Mouse (Mus musculus) heart, adult 11 months (tissue): ENCODE measurements around the gene Brsk2.
"Not testable (repeated sequence)": the region's sequence is repeated elsewhere in the genome, so short reads cannot be mapped to it uniquely, and the experiment has no call there.

Source experiments
- DNase-seq: peaks from one replicate; pipeline ENCODE4 v3.0.0; 2022

Gene Brsk2

DNA sequence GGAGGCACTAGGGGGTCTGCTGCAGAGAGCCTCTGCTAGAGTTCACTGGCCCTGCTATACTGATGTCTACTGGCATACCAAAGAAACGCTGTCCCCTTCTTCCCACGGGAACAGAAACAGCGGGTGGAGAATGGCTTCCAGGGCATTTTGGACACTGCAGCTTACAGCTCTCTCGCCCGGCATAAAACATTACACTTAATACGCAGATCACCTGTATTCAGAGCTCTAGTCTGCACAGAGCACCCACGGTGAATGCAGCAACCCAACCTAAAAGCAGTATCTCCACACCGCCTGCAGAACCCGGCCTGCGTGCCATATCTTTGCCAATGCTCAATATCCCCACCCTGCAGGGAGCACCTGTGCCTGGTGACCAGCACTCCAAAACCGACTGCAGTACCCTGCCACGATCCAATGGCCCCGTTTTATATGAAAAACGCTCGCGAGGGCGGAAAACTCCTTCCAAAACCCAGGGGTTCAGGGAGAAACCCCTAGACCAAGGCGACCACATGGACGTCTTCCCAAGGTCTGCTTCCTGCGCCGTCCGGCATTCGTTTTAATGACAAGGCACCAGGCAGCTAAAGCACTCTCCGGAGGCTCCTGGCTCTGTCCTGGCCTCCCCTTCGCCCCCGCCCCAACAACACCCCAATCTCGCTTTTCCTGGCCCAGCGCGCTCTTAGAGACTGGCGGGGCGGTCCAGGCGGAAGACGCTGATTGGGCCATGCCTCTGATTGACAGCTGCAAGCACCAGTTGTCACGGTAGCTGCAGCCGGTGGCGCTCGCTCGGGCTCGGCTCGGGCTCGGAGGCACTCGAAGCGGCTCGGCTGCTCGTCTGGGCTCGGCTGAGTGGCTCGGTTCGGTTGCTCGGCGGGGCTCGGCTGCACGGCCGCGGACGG, at the start of gene Brsk2:
Gene Brsk2, plus strand, starts transcription at position 846 of the 893 bp plus-strand sequence.
- DNase-seq, result peak; percentile 100

DNA sequence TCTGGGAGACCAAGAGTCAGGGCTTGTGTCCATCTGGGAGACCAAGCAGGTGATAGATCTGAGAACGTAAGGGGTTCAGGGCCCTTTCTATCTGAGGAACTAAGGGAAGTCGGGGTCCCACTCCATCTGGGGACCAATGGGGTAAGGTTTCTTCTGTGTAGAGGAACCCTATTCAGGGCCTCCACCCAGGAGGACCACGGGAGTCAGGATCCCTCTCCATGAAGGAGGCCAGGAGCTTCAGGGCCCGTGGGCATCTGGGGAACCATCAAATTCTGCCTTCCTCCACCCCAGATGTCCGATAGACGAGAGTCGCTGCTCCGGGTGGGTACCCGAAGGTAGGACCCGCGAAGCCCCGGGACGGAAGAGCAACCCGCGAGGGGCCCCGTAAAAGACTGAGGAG, 47.7 kb upstream of the Brsk2 start:
- DNase-seq, result no peak

DNA sequence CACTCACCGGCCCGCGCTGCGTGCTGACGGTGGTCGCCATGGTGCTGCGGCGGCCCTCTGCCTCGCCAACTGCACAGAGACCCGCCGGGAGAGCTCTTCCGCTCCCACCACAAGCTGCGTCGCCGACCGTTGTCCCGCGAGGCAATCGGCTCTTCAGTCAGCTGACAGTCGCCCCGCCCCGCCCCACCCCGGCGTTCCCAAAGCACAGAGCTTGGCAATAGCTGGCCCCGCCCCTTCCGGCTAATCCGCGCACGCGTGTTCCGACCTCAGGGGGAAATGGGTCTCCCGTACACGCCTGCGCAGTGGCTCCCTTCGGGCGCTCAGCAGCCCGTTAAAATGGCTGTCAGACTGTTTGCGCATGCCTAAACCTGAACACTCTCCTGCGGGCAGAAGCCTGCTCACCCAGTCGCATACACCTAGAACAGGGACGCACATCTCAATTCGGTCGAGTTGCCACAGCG, 47.3 kb upstream of the Brsk2 start:
- DNase-seq, result peak; percentile 100

DNA sequence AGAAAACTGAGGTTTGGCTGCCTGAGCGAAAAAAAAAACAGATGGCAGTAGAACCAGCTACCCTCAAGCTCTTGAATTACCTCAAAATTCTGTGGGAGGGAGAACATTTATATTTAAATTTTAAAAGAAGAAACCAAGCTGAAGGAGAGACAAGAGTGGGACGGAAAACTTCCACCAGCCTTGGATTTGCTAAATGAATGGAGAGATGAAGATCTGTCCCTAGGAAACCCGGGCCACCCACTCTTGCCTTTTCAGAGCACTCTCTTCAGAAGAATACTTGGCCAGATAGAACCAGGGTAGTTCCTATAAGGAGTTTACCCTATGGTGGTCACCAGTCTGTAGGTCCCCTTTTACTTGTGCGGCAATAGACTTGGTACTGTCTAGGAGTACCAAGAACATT, 46.8 kb upstream of the Brsk2 start:
- no peak for DNase-seq

DNA sequence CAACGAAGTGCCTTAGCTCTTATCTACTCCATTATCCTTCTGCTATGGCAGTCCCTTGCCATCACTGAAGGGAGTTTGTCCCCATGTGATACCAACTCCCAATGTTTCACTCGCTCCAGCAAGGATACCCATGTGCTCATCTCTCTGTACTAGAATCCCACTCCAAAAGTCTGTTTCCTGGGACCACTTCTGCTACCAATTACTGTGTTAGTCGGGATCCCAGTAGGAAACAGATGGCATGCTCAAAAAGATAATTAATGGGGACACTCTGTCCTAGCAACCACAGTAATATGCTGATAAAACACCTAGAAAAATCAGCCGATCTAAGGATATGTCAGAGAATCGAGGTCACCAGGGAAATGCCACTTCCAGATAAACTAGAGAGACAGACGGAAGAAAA, 41.0 kb upstream of the Brsk2 start:
- no peak for DNase-seq

DNA sequence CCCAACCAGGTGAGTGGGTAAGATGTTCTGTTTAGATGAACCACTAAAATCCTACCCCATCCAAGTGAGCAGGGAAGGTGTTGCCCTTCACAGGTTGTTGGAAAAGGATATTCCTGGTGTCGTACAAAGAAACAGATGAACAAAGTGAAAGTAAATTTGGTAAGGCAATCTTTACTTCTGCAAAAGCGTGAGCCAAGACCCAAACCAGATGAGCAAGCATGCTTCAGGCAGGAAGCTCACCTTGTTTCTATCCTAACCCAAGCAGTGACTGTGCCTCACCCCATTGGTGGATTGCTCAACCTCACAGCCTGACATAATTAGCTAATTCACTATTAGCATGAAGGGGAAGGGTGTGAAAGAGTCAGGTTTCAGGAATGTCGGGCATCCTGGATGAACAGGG, 38.2 kb upstream of the Brsk2 start:
- no peak for DNase-seq

DNA sequence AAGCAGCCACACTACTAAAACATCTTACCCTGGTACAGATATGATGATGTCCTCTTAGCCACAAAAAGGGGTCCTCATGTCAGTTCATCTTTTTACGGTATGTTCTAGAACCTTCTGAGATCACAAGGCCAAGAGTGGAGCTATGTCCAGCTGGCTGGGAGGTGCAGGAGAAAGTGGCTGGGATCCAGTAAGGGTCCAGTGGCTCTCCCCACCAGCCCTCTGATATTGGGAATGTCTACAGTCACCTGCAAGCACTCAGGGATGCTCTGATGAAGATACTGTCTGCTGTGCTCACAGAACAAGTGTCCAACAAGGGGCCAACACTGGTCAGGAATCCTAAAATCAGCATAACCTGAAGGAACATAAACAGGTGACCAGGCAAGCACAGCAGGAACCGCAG, 31.1 kb upstream of the Brsk2 start, which contains the start of gene Tollip:
Gene Tollip, minus strand, starts transcription at position 101 of the 400 bp plus-strand sequence.
- no peak for DNase-seq

DNA sequence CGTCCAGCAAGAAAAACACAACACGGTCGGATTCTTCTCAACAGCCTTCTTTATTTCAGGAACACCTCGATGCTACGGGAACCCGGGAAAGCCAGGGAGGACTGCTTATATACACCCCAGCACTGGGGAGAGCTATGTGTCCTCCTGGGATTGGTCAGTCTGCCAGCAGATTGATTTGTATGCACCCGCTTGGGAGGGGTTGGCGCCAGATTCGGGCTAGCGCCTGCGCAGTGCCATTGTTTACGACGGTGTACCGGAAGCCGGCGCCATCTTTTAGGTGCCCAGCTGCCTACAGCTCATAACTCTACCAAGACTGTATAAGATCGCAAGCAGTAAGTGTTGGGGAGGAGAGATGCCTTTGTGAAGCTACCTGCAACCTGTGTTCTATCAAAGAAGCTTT, 25.4 kb upstream of the Brsk2 start:
- DNase-seq, result not testable (repeated sequence)

DNA sequence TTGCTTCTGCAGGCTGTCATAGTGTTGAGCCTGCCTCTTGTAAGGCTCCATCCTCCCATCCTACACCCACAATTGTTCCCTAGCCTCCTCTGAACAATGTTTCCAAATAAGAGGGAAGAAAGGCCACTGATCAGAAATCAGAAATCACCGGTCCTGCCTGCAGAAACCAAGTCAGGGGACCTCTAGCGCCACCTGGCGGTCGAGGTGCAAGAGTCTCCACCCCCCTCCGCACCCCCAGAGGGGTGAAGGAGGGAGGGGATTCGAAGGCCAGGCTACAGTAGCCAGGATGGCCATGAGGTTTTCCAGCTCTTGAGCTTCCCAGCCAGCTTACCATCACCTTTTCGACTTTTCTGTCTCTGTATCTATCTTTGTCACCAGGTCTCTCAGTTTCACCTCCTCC, 24.6 kb upstream of the Brsk2 start:
- DNase-seq, result peak; percentile 91

DNA sequence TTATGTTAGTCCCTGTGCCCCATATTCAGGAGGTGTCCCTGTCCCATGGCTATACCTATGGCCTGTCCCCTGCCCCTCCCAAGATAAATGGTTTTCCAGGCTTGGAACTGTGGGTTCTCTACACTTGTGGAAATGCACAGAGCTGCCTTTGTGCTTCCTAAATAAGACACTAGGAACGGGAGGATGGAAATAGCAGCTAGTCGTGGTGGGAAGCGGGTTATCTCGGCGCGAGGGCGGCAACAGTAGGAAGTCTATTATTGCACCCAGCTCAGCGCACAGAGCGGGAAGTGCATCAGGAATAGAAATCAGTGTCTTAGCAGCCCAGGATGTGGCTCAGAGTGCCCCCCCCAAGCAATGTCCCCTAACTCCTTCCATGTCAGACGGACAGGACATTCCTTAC, 20.9 kb upstream of the Brsk2 start:
- DNase-seq, result peak; percentile 83

DNA sequence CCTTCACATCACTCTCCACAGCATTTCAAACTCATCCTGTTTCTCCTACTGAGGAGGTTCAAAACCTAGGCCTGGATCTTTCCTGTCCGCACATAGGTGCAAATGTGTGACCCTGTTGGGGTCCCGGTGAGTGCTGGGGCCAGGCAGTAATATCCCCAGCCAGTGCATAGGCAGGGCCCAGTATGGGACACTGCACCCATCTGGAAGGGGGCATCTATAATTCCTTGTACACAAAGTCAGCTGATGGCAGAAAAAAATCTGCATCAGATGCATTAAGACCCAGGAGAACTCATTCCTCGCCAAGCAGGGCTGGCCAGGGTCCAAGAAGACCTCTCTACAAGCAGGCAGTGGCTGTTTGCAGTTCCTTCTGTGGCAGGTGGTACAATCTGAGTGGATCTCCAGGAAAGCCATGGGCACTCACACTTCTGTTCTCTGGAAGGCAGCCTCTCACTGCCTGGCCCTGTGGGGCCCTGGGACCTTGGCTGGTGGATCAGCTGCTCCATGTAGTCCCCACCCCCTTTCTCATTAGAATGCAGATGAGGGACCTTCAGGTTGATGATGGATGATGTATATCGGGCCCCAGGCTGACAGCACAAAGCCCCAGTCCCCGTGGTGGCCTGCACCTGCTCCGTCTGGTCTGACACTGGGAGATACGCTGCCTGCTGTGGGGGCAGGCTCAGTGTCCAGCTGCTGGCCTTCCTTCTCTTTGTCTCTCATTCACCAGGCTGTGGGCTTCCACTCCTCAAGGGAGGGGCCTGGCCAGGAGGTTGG, 15.2 kb upstream of the Brsk2 start:
- peak; percentile 81 for DNase-seq

DNA sequence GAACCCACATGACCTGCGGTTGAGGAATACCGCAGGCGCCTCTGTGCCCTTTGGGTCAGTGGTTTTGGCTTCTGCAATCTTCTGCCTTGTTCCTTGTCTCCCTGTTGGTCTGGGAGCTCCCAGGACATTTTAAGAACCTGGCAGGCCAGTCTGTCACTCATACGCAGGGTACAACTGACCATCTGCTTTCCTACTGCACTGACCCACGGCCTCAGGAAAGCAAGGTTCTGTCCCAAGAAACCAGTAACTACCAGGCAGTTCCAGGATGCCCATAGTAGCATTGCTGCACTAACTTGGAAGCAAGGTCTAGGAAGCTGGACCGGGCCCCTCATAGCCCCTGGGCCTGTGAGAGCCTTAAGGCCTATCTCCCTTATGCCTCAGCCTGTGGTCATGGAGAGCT, 14.6 kb upstream of the Brsk2 start:
- no peak for DNase-seq

DNA sequence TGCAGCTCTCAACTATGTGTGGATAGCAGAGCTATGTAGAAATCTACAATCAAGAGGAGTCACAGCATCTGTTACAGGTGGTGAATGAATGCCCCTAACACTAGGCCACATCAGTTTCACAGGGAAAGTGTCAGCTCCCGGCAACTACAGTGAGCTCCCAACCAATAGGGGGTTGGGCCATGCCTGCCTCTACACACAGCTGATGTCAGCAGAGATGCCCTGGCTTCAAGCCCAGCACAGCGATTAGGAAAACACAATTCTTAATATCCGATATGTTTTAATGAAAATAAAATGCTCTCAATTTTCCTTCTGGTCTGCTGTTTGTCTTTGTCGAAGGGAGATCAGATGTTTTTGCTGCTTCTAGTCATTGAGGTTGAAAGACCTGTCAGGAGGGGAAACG, 6.1 kb upstream of the Brsk2 start:
- DNase-seq, result no peak

DNA sequence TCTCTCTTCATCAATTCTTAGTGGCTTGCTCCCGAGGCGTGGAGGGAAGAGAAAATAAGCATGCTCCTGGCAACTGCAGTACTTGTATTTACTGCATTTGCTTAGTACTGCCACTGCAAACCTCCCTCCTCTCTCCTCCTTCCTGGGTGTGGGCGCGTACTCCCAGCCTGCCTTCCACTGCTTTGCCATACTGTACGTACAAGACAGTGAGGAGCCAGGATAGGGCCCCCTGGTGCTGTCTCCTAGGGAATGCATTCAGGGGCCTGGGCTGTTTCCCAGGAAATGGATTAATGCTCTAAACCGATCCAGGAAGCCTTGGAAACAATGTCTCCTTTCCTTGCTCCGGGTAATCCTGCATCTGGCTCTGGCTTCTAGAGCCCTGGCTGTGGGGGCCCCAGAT, 3.6 kb upstream of the Brsk2 start:
- no peak for DNase-seq

DNA sequence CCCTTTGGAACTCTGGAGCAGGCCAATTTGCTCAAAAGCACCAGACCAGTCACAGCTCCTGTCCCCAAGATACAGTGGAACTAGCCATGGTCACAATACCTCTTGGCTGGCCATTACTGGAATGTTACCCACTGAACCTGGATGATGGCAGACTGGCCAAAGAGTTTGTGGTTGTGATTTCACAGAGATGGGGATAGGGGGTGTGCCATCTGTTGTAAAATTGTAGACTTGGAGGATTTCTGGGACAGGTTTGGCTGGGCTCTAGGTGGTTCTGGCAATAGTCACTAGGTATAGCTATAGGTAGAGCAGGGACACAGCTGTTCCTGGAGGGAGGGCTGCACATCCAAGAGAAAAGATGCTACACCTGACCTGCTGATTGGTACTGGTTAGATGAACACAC, 2.0 kb upstream of the Brsk2 start:
- no peak for DNase-seq

DNA sequence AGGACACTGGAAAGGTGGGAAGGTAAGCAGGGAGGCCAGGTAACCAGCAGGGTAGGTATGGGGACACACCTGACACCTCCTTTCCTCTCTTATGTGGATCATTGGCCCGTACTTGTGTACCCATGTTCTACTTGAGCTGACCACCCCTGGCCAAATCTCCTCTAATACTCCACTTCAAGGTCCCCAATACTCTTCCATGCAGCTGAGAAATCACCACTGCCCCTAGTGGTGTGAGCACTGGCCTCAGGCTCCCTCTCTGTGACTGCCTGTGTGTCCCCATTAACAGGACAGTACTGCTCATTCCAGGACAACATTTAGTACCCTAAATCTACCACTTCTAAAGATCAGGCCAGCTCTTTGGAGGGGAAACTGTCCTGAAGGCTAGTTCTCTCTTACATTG, 1.5 kb upstream of the Brsk2 start:
- no peak for DNase-seq

DNA sequence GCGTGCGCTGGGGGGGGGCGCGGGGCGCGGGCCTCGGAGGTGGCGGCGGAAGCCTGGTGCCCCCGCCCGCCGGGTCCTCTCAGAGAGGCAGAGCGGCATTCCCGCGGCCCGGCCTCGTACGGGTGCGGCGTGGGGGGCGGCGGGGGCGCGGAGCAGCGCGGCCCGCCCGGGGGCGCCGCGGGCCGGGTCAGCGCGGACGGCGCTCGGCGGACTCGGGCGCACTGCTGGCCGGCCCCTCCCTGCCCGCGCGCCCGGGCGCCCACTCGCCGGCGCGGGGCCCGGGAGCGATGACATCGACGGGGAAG, 200 bp downstream of the Brsk2 start:
- DNase-seq, result no peak

DNA sequence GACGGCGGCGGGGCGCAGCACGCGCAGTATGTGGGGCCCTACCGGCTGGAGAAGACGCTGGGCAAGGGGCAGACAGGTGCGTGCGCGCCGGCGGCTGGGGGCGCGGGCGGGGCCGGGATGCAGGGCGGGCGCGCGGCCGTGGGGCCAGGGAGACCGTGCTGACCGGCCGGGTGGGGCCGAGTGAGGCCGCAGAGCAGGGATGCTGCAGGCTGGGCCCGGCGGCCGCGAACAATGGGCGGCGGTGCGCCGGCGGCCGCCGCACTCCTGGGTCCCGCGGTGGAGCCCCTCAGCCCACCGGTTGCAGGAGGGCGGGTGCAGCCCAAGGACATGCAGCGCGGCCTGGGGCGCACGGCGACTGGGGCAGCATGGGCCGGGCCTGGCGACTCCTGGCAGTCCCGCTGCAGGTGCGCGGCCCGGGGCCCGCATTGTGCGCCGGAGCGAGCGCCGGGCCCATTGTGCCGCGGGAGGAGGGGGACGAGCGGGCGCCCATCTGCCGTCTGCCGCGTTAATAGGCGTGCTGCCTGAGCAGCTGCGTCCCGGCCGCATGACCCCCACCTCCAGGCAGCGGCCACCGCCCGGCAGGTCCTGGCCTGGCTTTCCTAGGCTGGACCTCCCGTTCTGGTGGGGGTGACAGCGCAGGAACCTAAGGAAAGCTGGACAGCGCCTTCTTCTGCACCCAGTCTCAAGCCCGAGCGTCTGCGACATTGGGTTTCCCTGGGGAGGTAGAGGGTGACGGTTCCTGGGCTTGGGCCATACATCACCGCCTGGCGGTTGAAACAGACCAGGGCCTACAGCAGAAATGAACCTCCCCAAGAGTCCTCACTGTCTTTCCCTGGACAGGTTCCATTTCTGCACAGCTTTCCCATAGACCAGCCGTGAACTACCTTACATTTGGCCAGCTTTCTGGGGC, 808 bp downstream of the Brsk2 start:
- DNase-seq, result peak; percentile 92

DNA sequence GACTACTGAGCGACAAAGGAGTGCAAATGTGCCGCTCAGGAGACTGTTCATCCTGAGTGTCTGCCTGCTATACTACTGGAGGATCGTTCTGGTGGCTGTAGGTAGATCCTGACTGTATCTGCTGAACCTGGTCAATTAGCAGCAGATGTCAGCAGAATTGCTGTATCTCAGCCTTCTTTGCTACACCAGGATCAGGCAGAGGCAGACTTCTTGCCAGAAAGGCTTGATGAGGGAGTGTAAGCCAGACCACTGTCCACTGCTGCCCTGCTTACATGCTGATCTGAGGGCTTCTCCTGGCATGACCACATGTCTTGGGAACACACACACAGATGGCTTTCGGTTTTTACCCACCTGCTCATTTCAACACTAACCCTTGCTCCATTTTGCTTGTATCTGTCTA, 2.3 kb downstream of the Brsk2 start:
- no peak for DNase-seq

DNA sequence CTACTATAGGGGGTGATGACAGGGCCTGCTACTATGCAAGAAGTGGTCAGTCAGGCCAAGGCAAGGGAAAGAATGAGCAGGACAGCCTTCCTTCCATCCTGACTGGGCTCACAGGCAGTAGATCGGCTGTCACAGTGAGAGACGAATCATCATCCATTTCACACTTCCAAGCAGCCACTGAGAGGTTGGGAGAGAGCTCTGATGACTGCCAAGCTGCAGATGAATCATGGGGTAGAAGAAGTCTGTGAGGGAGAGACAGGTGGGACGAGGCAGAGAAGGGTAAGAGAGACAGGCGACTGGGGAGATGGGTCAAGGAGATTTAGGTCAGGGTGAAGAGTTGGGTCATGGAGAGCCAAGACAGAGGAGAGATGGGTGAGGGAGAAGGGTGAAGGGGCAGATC, 3.4 kb downstream of the Brsk2 start:
- DNase-seq, result no peak

DNA sequence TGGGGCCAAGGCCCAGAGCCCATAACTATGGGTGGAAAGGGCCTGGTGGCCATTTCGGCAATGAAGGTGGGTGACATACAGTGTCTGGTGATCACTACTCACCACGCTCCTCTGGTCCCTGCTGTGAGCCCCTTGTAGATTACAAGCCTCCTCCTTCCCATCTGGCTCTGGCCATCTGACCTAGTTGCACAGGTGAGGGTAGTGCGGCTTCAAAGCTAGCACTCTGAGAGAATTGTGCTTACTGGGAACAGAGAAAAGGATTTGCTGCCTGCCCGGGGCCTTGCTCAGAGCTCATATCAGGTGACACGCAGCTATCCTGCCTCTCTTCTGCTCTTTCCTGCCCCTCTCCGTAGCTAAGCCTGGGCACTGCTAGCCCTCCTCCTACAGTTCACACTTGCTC, 4.1 kb downstream of the Brsk2 start:
- DNase-seq, result no peak

DNA sequence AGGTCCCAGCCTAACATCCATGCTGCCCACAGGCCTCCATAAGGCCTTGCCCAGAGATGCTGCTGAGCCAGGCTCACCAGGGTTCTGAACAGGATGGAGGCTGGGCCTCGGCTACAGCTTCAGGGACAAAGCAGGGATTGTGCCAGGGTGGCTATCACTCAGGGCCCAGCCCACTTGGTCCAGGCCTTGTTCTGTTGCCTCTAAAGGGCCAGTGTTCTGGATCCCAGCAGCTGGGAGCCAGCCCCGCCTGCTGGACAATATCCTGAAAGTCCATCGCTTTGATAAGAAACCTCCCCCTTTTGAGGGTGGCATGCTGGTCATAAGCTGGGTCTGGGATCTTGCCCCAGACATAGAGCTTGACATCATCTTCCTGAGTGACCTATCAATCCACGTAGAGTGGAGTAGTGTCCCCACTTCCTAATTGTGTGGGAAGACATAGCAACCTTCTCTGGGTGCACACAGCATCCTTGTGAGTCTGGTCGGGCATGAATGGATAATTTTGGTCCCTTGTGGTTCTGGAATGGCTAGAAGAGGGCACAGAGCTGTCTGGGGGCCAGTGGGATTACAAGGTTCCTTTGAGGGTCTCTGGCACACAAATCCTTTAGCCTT, 6.1 kb downstream of the Brsk2 start:
- peak; percentile 82 for DNase-seq

DNA sequence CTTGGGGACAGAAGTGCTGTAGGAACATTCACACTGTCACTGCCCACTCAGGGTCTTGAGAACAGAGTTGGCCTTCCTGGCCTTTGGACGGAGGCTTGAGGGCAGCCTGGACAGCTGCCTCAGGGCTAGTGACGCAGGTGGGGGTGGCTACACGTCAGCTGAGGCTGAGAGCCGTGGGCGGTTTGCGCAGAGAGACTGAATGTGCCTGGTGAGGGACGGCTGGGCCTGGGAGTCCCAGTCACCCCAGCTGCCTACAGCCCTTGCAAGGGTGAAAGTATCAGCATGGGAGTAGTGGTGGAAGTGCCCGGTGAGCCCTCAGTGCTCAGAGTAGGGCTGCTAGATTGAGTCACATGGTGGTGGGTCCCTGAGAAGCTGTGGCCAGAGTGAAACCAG, 6.6 kb downstream of the Brsk2 start:
- DNase-seq, result peak; percentile 82
